Comparison of ENCODE assay signal across 8 mouse cellular contexts in the genomic region with DNA sequence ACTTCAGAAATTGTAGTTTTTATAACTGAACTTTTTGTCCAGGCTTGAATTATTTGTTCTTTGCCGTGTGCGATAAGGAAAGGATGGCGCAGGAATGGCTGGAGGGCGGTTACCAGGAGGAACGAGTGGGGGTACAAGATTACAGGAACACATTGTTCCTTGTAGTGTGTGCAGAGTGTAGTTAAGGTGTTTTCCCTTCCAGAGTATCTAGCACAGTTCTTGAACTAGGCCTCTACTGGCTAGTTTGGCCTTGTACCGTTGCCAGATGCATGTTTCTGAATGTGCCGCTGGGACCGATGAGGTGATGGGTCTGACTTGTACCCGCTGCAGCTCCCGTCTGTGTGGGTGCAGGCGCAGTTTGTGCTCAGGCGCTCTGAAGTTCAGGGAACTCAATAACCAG. TPM values are rescaled to one million over a fixed set of nuclear protein-coding genes. Genes with fewer than 3 reads are reported as not detected.
A peak's percentile ranks its signal among the peaks of the same experiment; 100 is the strongest.
DNase-seq lines count a peak whose midpoint lies in the region; ATAC-seq and TF ChIP-seq lines count a peak whose summit lies in the region.

No protein-coding gene starts in this region.

- peak overlapping the region; percentile 17; the same call in 1 of the 2 replicates for H3K4me2 ChIP-seq in hindbrain, postnatal 0 days (ENCODE audit: low read depth, low read length)
- H3K4me2 ChIP-seq in hindbrain, embryonic 12.5 days (replicated peaks) = no peak overlapping the region

- H3K27me3 ChIP-seq in hindbrain, postnatal 0 days (ENCODE audit: insufficient read depth, low read length) = no peaks in the 10 kb centered on the region
- no peaks in the 10 kb centered on the region for H3K27me3 ChIP-seq in hindbrain, embryonic 12.5 days

- TF ChIP-seq CTCF in hindbrain, postnatal 0 days (IDR thresholded peaks at IDR 0.05; ENCODE audit: low read depth) = no peak

- DNase-seq in hindbrain, postnatal 0 days (ENCODE audit: low spot score) = no peak
- peak; percentile 40 to 69 for DNase-seq in kidney, postnatal 25 days
- DNase-seq in thymus, adult 18-20 months = no peak
- no peak for DNase-seq in urinary bladder, adult 2 months (ENCODE audit: low spot score)
- DNase-seq in cerebellum, postnatal 25 days = no peak

- WGBS in hindbrain, postnatal 0 days = 85% methylated on average over 12 of the region's 12 CpGs
- 86% methylated on average over 12 of the region's 12 CpGs for WGBS in hindbrain, embryonic 12.5 days

- H3K9ac ChIP-seq in hindbrain, postnatal 0 days (replicated peaks; ENCODE audit: low read length) = no peak overlapping the region
- no peak overlapping the region for H3K9ac ChIP-seq in hindbrain, embryonic 12.5 days

- no peak overlapping the region for H3K4me3 ChIP-seq in hindbrain, postnatal 0 days (ENCODE audit: low read length)
- no peak overlapping the region for H3K4me3 ChIP-seq in hindbrain, embryonic 12.5 days

- no peaks in the 10 kb centered on the region for H3K9me3 ChIP-seq in hindbrain, postnatal 0 days (ENCODE audit: low read length)
- H3K9me3 ChIP-seq in hindbrain, embryonic 12.5 days (replicated peaks) = peaks cover 5% of the 10 kb centered on the region; the same call in 1 of the 2 replicates

- H3K36me3 ChIP-seq in hindbrain, postnatal 0 days (ENCODE audit: insufficient read depth, low read length) = no peaks in the 10 kb centered on the region
- H3K36me3 ChIP-seq in hindbrain, embryonic 12.5 days = no peaks in the 10 kb centered on the region

- no peak overlapping the region for H3K27ac ChIP-seq in hindbrain, postnatal 0 days
- no peak overlapping the region for H3K27ac ChIP-seq in hindbrain, embryonic 12.5 days

- peaks cover 5% of the 10 kb centered on the region; the same call in 1 of the 2 replicates for H3K4me1 ChIP-seq in hindbrain, postnatal 0 days (ENCODE audit: insufficient read depth, low read length)
- H3K4me1 ChIP-seq in hindbrain, embryonic 12.5 days = peaks cover 38% of the 10 kb centered on the region

- no peak for ATAC-seq in hindbrain, postnatal 0 days
- no peak for ATAC-seq in hindbrain, embryonic 12.5 days (ENCODE audit: low FRiP score)
- peak; percentile 37 for ATAC-seq in erythroblast, adult 5-6 weeks (replicated peaks; ENCODE audit: low FRiP score, poor library complexity, severe bottlenecking)
- ATAC-seq in megakaryocyte-erythroid progenitor cell, adult 5-6 weeks (replicated peaks; ENCODE audit: low FRiP score, low TSS enrichment, poor library complexity, severe bottlenecking) = peak; percentile 79

RNA-seq across cellular contexts. Expression of gene Cyth3, which starts 3.2 kb away (rescaled TPM):
- 43.3 and 43.6 TPM in 2 replicates for total RNA-seq in hindbrain, postnatal 0 days (2014; rRNA removed)
- polyA plus RNA-seq in hindbrain, postnatal 0 days (2015; fragmentation: Nextera tagmentation; extraction: Ambion mirVana) = 35.5 and 36.3 TPM in 2 replicates
- polyA plus RNA-seq in hindbrain, embryonic 12.5 days (2016; fragmentation: Nextera tagmentation; extraction: Ambion mirVana) = 39.8 and 46.1 TPM in 2 replicates
- total RNA-seq in erythroblast, adult 5-6 weeks (2015; ENCODE audit: low replicate concordance) = 105 and 106 TPM in 2 replicates
- 145 and 205 TPM in 2 replicates for total RNA-seq in erythroblast, adult 5-6 weeks (2017; ENCODE audit: low replicate concordance)
- total RNA-seq in megakaryocyte-erythroid progenitor cell, adult 5-6 weeks (2014; fragmentation: Nextera tagmentation) = 117 and 124 TPM in 2 replicates
- 81.7 and 94.7 TPM in 2 replicates for total RNA-seq in megakaryocyte-erythroid progenitor cell, adult 5-6 weeks (2017)
- 43.7 and 45.6 TPM in 2 replicates for polyA plus RNA-seq in urinary bladder, adult 2 months (2012; rRNA removed)

Comparison
In these comparisons a context has a peak if more than half of its experiments do, and no peak if none do; other contexts are left out.
1. ATAC-seq: peak in erythroblast, adult 5-6 weeks (single experiment) and megakaryocyte-erythroid progenitor cell, adult 5-6 weeks (single experiment); none in hindbrain, postnatal 0 days (single experiment) and hindbrain, embryonic 12.5 days (single experiment).
2. DNase-seq: peak in kidney, postnatal 25 days (2 of 2); none in hindbrain, postnatal 0 days (single experiment), thymus, adult 18-20 months (0 of 2), urinary bladder, adult 2 months (single experiment) and cerebellum, postnatal 25 days (0 of 2).